Mouse (Mus musculus): ENCODE measurements around the gene Mapk12. TPM values are rescaled to one million over a fixed set of nuclear protein-coding genes. Genes with fewer than 3 reads are reported as not detected.

The Mapk12 gene
- polyA plus RNA-seq, 1 experiment from 2014 or later: 9.1 TPM

GRCm38 (mm10) chr15:89177576-89178259 is 37.2 kb upstream of the Mapk12 start:
- WGBS: 65% methylated on average over 4 of the region's 4 CpGs
- Histone ChIP-seq H3K9ac (peak overlapping the region; percentile 18; the same call in 1 of the 2 replicates), H3K4me2 (peak overlapping the region; percentile 85), H3K4me1 (peaks cover 93% of the 10 kb centered on the region), H3K36me3 (ENCODE audit: poor library complexity, severe bottlenecking) (no peaks in the 10 kb centered on the region), H3K27me3 (no peaks in the 10 kb centered on the region), H3K4me3 (peak overlapping the region; percentile 78), H3K27ac (peak overlapping the region; percentile 63), H3K9me3 (replicated peaks) (no peaks in the 10 kb centered on the region)
- no peak for ATAC-seq

GRCm38 (mm10) chr15:89177121-89177520 is 36.6 kb upstream of the Mapk12 start:
- Histone ChIP-seq H3K9ac (peak overlapping the region; percentile 18; the same call in 1 of the 2 replicates), H3K9me3 (replicated peaks) (no peaks in the 10 kb centered on the region), H3K4me2 (peak overlapping the region; percentile 85), H3K4me3 (peak overlapping the region; percentile 19), H3K4me1 (peaks cover 93% of the 10 kb centered on the region), H3K27me3 (no peaks in the 10 kb centered on the region), H3K27ac (peak overlapping the region; percentile 63), H3K36me3 (ENCODE audit: poor library complexity, severe bottlenecking) (no peaks in the 10 kb centered on the region)
- 8% methylated on average over 5 of the region's 5 CpGs for WGBS
- ATAC-seq: no peak

- 62% methylated on average over 13 of the region's 13 CpGs for WGBS
These were observed 35.1 kb upstream of the Mapk12 start for GRCm38 (mm10) chr15:89175411-89176155.

GRCm38 (mm10) chr15:89174889-89175339 is 34.4 kb upstream of the Mapk12 start:
- H3K9ac ChIP-seq: peak overlapping the region; percentile 38; the same call in 1 of the 2 replicates
- no peaks in the 10 kb centered on the region for H3K9me3 ChIP-seq (replicated peaks)
- ATAC-seq: no peak
- H3K4me2 ChIP-seq: peak overlapping the region; percentile 99
- H3K4me3 ChIP-seq: no peak overlapping the region
- peaks cover 98% of the 10 kb centered on the region for H3K4me1 ChIP-seq
- 40% methylated on average over 11 of the region's 11 CpGs for WGBS
- H3K27ac ChIP-seq: peak overlapping the region; percentile 26; the same call in 1 of the 2 replicates
- H3K27me3 ChIP-seq: no peaks in the 10 kb centered on the region
- H3K36me3 ChIP-seq (ENCODE audit: poor library complexity, severe bottlenecking): peaks cover 10% of the 10 kb centered on the region

More at GRCm38 (mm10) chr15:89175411-89176155, 35.1 kb upstream of the Mapk12 start:
- no peak for ATAC-seq
- Histone ChIP-seq H3K4me1 (peaks cover 93% of the 10 kb centered on the region), H3K27me3 (no peaks in the 10 kb centered on the region), H3K9me3 (replicated peaks) (no peaks in the 10 kb centered on the region), H3K9ac (no peak overlapping the region), H3K36me3 (ENCODE audit: poor library complexity, severe bottlenecking) (peaks cover 4% of the 10 kb centered on the region; the same call in 1 of the 2 replicates), H3K4me2 (peak overlapping the region; percentile 85), H3K4me3 (no peak overlapping the region), H3K27ac (peak overlapping the region; percentile 26; the same call in 1 of the 2 replicates)

- H3K36me3 ChIP-seq (ENCODE audit: poor library complexity, severe bottlenecking): peaks cover 17% of the 10 kb centered on the region
- peak overlapping the region; percentile 90; the same call in 1 of the 2 replicates for H3K27ac ChIP-seq
- peaks cover 98% of the 10 kb centered on the region for H3K4me1 ChIP-seq
- 1% methylated on average over 15 of the region's 15 CpGs for WGBS
- H3K4me3 ChIP-seq: peak overlapping the region; percentile 56
- H3K9me3 ChIP-seq (replicated peaks): no peaks in the 10 kb centered on the region
- H3K4me2 ChIP-seq: peak overlapping the region; percentile 99
- H3K9ac ChIP-seq: peak overlapping the region; percentile 73
- ATAC-seq: peak; percentile 14; the same call in 1 of the 2 replicates
- no peaks in the 10 kb centered on the region for H3K27me3 ChIP-seq
These were observed 33.4 kb upstream of the Mapk12 start for GRCm38 (mm10) chr15:89173906-89174214.

GRCm38 (mm10) chr15:89173024-89173905 is 32.8 kb upstream of the Mapk12 start:
- Histone ChIP-seq H3K27ac (peak overlapping the region; percentile 90), H3K4me1 (peaks cover 94% of the 10 kb centered on the region), H3K36me3 (ENCODE audit: poor library complexity, severe bottlenecking) (peaks cover 23% of the 10 kb centered on the region), H3K9me3 (replicated peaks) (no peaks in the 10 kb centered on the region), H3K4me3 (peak overlapping the region; percentile 56), H3K27me3 (no peaks in the 10 kb centered on the region), H3K9ac (peak overlapping the region; percentile 73), H3K4me2 (peak overlapping the region; percentile 99)
- peak; percentile 64 for ATAC-seq
- WGBS: under 1% methylated on average over 62 of the region's 65 CpGs

GRCm38 (mm10) chr15:89172276-89172935 is 31.9 kb upstream of the Mapk12 start:
- no peak for ATAC-seq
- no peaks in the 10 kb centered on the region for H3K9me3 ChIP-seq (replicated peaks)
- H3K36me3 ChIP-seq (ENCODE audit: poor library complexity, severe bottlenecking): peaks cover 32% of the 10 kb centered on the region
- peak overlapping the region; percentile 99 for H3K4me2 ChIP-seq
- peak overlapping the region; percentile 73 for H3K9ac ChIP-seq
- H3K4me3 ChIP-seq: peak overlapping the region; percentile 56
- H3K4me1 ChIP-seq: peaks cover 85% of the 10 kb centered on the region
- peak overlapping the region; percentile 90 for H3K27ac ChIP-seq
- H3K27me3 ChIP-seq: no peaks in the 10 kb centered on the region
- WGBS: 15% methylated on average over 17 of the region's 17 CpGs

GRCm38 (mm10) chr15:89171526-89172051 is 31.1 kb upstream of the Mapk12 start:
- no peak for ATAC-seq
- no peaks in the 10 kb centered on the region for H3K27me3 ChIP-seq
- no peak overlapping the region for H3K27ac ChIP-seq
- H3K36me3 ChIP-seq (ENCODE audit: poor library complexity, severe bottlenecking): peaks cover 40% of the 10 kb centered on the region
- no peak overlapping the region for H3K4me3 ChIP-seq
- WGBS: 95% methylated on average over 5 of the region's 5 CpGs
- no peak overlapping the region for H3K9ac ChIP-seq
- peaks cover 77% of the 10 kb centered on the region for H3K4me1 ChIP-seq
- H3K9me3 ChIP-seq (replicated peaks): no peaks in the 10 kb centered on the region
- H3K4me2 ChIP-seq: peak overlapping the region; percentile 99; the same call in 1 of the 2 replicates

- ATAC-seq: no peak
- H3K4me1 ChIP-seq: peaks cover 62% of the 10 kb centered on the region
- H3K27ac ChIP-seq: peak overlapping the region; percentile 41
These were observed 29.6 kb upstream of the Mapk12 start for GRCm38 (mm10) chr15:89170102-89170501.

GRCm38 (mm10) chr15:89169431-89169830 is 28.9 kb upstream of the Mapk12 start:
- no peaks in the 10 kb centered on the region for H3K9me3 ChIP-seq (replicated peaks)
- ATAC-seq: peak; percentile 71
- H3K27me3 ChIP-seq: no peaks in the 10 kb centered on the region
- no peak overlapping the region for H3K4me3 ChIP-seq
- peak overlapping the region; percentile 60; the same call in 1 of the 2 replicates for H3K27ac ChIP-seq
- H3K4me1 ChIP-seq: peaks cover 56% of the 10 kb centered on the region
- H3K9ac ChIP-seq: peak overlapping the region; percentile 27; the same call in 1 of the 2 replicates
- H3K36me3 ChIP-seq (ENCODE audit: poor library complexity, severe bottlenecking): peaks cover 61% of the 10 kb centered on the region
- 3% methylated on average over 10 of the region's 10 CpGs for WGBS
- peak overlapping the region; percentile 15; the same call in 1 of the 2 replicates for H3K4me2 ChIP-seq

More at GRCm38 (mm10) chr15:89170102-89170501, 29.6 kb upstream of the Mapk12 start:
- no peak overlapping the region for H3K4me3 ChIP-seq
- 73% methylated on average over 3 of the region's 3 CpGs for WGBS
- H3K27me3 ChIP-seq: no peaks in the 10 kb centered on the region
- no peak overlapping the region for H3K4me2 ChIP-seq
- peaks cover 55% of the 10 kb centered on the region for H3K36me3 ChIP-seq (ENCODE audit: poor library complexity, severe bottlenecking)
- H3K9me3 ChIP-seq (replicated peaks): no peaks in the 10 kb centered on the region
- H3K9ac ChIP-seq: 0 out of 2 replicates have a peak overlapping the region, but pooled peaks have one; percentile 27

Data from forebrain, embryonic 13.5 days (tissue).